Mouse (Mus musculus): Measurements from ENCODE around the gene Pla2g4a.
A peak's percentile ranks its signal among the peaks of the same experiment; 100 is the strongest.

Gene Pla2g4a

GRCm38 (mm10) chr1:149855581-149855980 lies 105.5 kb downstream of the Pla2g4a start:
- peak; percentile 56 for DNase-seq (ENCODE audit: low read depth)

DNA sequence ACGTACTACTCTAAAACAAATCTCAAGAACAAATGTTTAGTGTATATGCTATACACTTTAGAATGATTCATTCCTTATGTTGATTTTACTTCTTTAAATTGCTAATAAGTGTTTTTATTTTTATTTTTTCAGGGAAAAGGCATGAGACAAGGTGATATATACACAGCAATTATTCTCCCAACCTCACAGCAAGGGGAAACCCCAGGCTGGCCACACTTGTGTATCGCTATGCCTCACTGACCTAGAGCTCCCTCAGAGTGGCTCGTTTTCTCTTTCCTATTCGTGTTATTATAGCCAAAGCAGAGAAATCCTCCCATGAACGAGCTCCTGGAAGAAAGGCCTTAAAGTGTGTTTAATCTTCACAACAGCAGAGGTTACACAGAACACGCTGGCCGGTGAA lies 106.2 kb downstream of the Pla2g4a start:
- no peak for DNase-seq (ENCODE audit: low read depth)

- DNase-seq (ENCODE audit: low read depth) = peak; percentile 89
Measured at GRCm38 (mm10) chr1:149846655-149847054, 114.4 kb downstream of the Pla2g4a start.

- DNase-seq (ENCODE audit: low read depth) = no peak
Measured at GRCm38 (mm10) chr1:149841845-149842244, 119.2 kb downstream of the Pla2g4a start.

GRCm38 (mm10) chr1:149840961-149841416 lies 120.1 kb downstream of the Pla2g4a start:
- no peak for DNase-seq (ENCODE audit: low read depth)

DNA sequence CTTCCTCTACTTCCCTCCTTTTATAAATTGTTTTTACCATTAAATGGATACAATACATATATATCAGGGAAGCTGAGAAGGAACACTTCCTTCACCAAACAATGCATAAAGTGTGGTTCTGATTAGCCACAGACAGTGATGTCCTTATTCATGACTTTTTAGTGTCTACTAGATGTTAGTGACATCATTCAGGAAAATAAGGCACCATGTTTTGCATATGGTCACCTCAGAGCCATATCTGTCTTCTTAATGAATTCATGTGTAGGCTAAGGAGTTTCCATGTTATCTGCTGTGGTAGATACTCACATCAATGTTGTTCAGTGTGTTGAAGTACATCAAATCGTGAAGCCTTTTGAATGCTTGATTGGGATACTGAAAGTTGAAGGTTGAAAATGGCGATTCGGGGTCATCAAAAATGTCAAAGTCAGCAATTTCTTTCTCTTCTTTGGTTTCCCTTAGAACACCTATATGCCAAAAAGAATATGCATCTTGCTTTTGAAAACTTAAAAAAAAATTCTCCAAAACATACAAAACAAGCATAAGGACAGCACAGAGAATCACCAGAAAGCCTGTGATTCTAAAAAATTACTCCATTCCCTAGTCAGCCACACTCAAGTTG lies 120.7 kb downstream of the Pla2g4a start:
- DNase-seq (ENCODE audit: low read depth) = no peak

DNA sequence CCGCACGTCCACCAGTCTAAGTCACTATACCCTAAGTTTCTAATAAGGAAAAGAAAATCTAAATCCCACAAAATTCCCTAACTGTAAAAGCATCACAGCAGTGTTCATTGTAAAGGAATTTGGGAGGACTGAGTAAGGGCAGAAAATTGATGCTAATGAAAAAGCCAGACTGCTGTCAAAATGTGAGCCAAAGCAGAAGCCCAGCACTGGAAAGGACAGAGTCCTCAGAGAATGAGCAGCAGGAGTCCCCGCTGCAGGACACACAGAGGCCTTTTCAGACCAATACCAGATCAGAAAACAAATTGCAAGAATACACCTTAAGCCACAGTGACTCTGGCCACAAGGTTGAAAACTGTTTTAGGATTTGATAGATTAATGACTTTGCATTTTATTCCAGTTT lies 124.6 kb downstream of the Pla2g4a start:
- peak; percentile 54 for DNase-seq (ENCODE audit: low read depth)

DNA sequence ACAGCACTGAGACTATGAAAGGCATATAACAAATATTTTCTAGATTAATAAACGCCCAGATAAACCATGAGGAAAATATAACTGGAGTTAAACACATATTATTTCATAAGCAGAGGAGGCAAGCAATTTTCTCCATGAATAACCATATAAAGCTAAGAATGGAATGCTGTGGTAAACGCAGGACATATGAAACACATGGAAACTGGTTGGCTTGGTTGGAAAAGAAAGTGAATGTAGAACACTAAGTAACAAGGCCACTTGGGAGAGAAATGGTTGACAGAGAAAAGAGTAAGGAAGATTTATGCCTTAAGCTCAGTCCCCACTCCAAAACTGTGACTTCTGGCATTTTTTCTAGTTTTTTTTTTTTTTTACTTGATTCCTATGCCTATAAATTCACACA lies 127.2 kb downstream of the Pla2g4a start:
- DNase-seq (ENCODE audit: low read depth) = peak; percentile 72

GRCm38 (mm10) chr1:149832952-149833351 lies 128.1 kb downstream of the Pla2g4a start:
- peak; percentile 87 for DNase-seq (ENCODE audit: low read depth)

- DNase-seq (ENCODE audit: low read depth) = no peak
Measured at GRCm38 (mm10) chr1:149832514-149832913, 128.6 kb downstream of the Pla2g4a start.

GRCm38 (mm10) chr1:149831100-149831499 lies 130.0 kb downstream of the Pla2g4a start:
- no peak for DNase-seq (ENCODE audit: low read depth)

DNA sequence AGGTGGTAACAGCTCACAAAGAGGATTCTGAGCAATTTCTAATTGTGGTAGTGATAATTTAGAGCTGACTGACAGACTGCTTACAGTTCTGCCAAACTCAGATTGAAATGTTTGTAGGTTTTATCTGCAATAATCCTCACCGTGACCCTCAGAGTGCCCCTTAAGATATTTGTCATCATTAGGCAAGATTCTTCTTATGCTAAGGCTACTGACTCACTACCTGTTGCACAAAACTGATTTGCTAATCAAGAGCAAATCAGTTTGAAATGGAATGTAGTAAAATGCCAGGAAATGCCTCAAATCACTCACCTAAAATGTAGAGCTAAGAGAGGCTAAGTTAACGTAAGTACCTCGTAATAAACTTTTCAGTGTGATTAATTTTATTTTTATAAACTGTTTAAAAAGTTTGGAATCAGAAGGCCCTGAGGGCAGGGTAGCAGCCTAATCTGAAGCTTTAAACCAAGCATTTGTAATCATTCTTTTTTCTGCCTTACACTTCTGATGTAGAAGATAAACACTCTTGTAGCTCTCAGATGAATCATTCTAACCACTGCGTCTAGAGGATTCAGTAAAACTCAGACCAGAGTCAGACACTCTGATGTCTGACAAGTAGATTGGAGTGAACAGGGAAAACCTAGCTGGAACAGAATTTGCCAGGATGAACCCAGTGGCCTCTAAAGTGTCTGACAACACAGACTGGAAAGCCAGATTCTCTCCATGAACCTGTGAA lies 147.3 kb downstream of the Pla2g4a start:
- DNase-seq (ENCODE audit: low read depth) = peak; percentile 76

- DNase-seq (ENCODE audit: low read depth) = peak; percentile 33
Measured at GRCm38 (mm10) chr1:149809527-149809926, 151.6 kb downstream of the Pla2g4a start.
